Mouse (Mus musculus): ENCODE results near the gene Bloc1s5.

DNA sequence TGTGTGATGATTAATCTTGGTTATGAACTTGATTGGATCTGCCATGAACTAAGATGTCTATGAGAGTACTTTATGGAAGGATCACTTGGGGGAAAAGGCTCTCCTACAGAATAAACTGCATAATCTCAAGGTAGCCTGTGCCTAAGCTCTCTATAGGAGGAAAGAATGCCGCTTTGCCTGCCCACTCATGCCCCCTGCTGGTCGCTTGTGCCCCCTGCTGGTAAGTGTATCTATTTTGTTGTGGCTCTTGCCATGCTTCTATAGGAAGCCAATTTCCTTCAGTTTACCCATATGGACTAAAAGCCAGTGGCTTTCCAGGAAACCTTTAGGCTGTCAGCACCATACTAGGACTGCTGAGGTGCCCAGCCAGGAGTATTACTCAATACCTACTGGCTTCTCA, 33.6 kb upstream of the Bloc1s5 start:
- TF ChIP-seq CTCF (IDR thresholded peaks at IDR 0.05; ENCODE audit: low read depth) = peak; percentile 88
- no peak for TF ChIP-seq EP300 (IDR thresholded peaks at IDR 0.05; ENCODE audit: low read depth)

Data from liver, postnatal 0 days (tissue).